Mouse (Mus musculus) spleen, embryonic (tissue): Measurements from ENCODE around the gene Zfp277.

Source experiments
- CTCF ChIA-PET: fragments of 350-600 bp; sonication (Branson Sonifier 250); formaldehyde crosslinking; loops from one replicate; lab custom pipeline; 2022; lab: Charles Lee

Zfp277 gene

GRCm38 (mm10) chr12:40445648-40446449 lies at the start of gene Zfp277, which contains the start of gene Dock4:
TSS of gene Zfp277 (minus strand) at chr12:40445902.
TSS of gene Dock4 (plus strand) at chr12:40445952.
- CTCF ChIA-PET, result no interaction called here

- CTCF ChIA-PET, result no interaction called here
Observed at GRCm38 (mm10) chr12:40486047-40486837, 40.5 kb upstream of the Zfp277 start.

GRCm38 (mm10) chr12:40485210-40485609 lies 39.5 kb upstream of the Zfp277 start:
- CTCF ChIA-PET, result no interaction called here

DNA sequence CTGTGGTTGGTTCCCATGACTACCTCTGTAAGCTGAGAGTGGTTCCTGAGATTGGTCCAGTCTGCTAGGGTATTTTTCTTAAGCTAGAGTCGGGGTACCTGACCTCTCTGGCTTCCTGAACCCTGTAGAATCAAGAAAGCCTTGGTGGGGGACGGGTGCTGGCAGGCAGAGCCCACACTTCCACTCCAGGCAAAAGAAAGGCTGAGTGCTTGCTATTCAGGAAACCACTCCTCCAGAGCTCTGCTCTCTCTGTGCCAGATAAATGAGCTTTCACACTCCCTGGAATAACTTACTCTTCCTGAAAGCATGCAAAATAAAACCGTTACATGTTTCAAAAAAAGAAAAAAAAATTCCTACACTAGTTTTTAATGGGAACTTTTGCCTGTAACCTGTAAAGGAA lies 38.5 kb upstream of the Zfp277 start:
- CTCF ChIA-PET, result no interaction called here

- CTCF ChIA-PET, result no interaction called here
Observed at GRCm38 (mm10) chr12:40477621-40478452, 32.1 kb upstream of the Zfp277 start.

DNA sequence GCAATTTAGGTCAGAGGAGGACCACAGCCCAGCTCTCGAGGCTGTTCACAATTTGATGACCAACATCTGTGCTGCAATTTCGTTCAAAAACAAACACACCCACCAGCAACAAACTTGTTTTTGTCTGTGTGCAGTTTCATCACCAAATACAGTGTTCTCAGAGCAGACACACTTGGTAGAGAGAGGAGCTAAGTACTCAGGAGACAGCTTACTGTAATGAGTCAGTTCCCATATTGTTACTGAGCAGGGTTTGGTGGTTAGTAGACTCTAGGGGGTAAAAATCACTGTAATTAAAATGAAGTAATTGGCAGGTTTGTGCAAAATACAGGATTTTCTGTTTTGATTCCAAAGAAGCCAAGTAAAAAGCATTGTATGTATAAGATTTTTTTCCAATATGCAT lies 28.0 kb upstream of the Zfp277 start:
- CTCF ChIA-PET, result no interaction called here

GRCm38 (mm10) chr12:40471649-40472399 lies 26.1 kb upstream of the Zfp277 start:
- CTCF ChIA-PET, result interaction anchor here (0.6 kb wide), 1 partner anchor 131 kb away, joined by 12 read pairs; no protein-coding TSS in a partner anchor

DNA sequence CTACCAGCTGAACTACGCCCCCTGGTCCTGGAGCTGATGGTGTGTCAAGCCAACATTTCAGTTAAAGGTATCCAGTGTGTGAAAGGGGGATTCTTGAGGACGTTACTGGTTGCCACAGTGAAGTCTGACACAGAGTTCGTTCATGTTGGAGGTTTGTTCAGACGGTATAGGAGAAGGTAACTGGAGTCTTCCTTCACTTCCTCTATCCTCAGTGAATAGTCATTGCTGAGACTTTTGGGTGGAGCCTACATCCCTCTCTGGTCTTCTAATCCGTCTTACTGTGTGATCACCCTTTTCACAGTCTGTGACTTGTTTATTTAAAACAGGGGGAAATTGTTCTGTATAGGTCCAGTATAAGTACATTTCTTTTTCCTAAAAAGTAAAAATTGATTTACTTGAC lies 23.3 kb upstream of the Zfp277 start:
- CTCF ChIA-PET, result no interaction called here

DNA sequence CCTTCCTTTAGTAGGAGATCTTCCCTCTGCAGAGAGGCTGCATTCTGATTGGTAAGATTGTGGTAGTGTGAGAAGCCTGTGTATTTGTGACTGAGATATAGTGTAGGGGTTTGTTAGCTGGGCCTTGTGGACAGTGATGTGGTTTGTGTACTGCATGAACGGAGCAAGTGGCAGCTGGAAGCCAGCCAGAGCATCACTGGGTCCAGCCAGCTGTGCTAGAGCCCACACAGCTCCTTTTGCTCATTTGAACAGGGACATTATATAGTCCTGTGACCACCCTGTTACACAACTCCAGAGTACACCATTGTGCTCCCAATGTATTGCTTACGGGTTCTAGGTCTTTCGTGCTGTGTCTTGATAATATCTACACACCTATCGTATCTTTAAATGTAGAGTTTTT lies 22.5 kb upstream of the Zfp277 start:
- CTCF ChIA-PET, result no interaction called here

GRCm38 (mm10) chr12:40464282-40464681 lies 18.6 kb upstream of the Zfp277 start:
- CTCF ChIA-PET, result no interaction called here

DNA sequence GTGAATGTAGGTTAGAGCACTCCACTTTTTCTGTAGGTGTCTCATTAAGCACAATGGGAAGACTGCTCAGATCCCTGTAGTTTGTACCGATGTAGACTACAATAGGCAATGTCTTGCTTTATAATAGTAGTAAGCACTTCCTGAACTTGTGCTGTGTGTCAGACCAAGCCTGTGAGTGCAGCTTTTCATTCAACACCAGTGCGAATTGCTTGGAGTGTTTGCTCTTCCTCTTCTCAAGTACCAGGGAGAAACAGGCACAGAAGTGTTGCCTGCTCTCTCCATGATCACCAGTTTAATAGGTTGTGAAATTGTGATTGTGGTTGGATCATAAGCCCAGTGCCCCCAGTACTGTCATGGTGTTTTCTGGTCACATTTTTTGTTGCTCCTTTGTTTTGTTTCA lies 18.1 kb upstream of the Zfp277 start:
- CTCF ChIA-PET, result no interaction called here

GRCm38 (mm10) chr12:40462693-40463235 lies 17.1 kb upstream of the Zfp277 start:
- CTCF ChIA-PET, result no interaction called here

GRCm38 (mm10) chr12:40459673-40460265 lies 14.1 kb upstream of the Zfp277 start:
- CTCF ChIA-PET, result no interaction called here

DNA sequence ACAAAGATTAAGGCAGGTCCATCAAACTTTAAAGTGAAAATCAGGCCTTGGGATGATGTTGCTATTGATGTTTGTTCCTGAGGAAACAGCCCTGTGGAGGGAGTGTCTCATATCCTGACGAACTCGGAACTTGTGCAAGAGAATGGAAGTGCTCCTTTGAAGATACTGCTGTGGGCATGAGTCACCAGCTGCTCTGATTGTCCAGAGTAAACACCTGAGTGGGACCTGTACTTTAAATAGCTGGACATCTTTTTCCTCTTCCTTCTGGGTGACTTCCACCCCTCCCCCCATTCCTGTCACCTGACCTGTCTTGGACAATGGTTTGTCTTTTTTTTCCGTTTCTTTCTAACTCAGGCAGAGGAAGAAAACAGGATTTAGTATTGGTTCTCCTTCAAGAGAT lies 13.3 kb upstream of the Zfp277 start:
- CTCF ChIA-PET, result interaction anchor here (0.7 kb wide), 1 partner anchor 209 kb away, joined by 5 read pairs; no protein-coding TSS in a partner anchor

DNA sequence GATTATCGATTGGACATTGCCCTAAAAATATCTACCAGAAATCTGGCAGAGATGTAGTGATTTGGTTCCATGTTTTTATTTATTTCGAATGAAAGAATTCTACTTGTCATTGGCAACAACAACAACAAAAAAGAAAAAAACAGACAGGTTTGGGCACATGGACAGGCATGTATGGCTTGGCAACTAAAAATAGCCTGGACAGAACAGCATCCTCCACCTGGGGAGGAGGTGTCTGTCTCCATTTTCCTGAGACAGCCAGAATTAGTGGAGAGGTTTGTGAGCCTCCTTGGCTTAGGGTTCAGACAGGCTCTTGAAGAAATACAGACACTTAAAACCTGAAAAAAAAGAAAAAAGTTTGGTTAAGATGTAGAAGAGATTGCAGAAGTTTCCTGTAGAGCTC lies 10.8 kb upstream of the Zfp277 start:
- CTCF ChIA-PET, result no interaction called here

DNA sequence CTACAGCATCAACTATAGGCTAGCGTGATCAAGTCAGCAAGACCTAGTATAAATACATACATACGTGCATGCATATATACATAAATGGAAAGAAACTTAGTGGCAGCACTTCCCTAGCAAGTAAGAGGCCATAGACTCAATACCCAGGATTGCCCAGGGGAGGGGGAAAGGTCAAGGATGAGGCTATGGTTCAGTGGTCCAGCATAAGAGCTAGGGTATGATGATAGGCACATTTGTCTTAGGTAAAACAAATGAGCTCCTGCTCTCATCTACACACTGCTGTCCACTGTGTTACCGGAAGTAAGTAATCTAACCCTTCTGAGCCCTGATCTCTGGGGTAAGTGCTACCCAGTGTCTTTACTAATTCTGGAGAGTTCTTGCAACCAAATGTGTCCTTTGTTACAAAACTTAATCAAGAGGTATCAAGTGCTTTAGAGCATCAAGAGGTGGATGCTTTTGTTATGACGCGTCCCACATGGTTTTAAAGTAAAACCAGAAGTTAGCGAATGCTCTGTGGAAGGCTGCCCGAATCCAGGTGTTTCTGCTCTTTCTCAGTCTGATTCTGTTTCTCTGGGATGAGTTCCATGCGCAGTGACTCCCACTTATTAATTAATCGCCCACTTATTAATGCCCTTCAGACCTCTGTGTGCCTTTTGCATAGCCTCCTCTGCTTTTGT lies 3.6 kb upstream of the Zfp277 start:
- CTCF ChIA-PET, result no interaction called here

DNA sequence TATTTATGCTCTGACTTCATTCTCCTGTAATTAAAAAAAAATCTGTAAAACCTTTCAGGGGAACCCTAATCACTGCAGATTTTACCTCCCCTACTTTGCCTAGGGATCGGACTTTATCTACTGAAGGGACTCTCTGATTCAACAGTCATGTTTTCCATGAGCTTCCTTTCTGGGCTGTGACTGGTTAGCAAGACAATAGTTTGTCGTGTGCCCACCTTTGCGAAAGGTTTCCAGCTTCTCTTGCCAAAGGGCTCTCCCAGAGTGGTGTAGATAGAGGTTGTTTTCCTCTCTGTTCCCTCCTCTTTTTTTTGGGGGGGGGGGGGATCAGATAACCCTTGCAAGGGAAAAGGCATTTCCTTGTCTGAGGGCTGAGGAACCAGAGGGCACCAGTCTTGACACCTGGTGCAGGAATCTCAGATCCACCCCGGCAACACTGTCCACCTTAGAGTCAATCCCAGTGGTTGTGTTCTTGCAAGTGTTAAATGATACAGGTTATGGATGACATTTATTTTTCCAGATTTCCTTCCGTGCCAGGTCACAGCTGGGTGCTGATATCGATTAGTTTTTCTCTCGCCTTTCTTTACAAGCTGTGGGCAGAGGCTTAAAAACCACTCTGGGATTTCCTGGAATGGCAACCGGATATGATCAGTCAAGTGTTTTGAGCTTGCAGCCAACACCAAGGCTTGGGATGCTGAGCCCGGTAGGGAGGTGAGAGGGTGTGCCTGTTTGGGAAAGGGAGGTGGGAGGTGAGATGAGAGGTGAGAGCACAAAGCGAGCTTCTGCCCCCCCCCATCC lies 2.1 kb upstream of the Zfp277 start:
- CTCF ChIA-PET, result interaction anchor here (0.6 kb wide), 1 partner anchor 9 kb away, joined by 3 read pairs; no protein-coding TSS in a partner anchor

DNA sequence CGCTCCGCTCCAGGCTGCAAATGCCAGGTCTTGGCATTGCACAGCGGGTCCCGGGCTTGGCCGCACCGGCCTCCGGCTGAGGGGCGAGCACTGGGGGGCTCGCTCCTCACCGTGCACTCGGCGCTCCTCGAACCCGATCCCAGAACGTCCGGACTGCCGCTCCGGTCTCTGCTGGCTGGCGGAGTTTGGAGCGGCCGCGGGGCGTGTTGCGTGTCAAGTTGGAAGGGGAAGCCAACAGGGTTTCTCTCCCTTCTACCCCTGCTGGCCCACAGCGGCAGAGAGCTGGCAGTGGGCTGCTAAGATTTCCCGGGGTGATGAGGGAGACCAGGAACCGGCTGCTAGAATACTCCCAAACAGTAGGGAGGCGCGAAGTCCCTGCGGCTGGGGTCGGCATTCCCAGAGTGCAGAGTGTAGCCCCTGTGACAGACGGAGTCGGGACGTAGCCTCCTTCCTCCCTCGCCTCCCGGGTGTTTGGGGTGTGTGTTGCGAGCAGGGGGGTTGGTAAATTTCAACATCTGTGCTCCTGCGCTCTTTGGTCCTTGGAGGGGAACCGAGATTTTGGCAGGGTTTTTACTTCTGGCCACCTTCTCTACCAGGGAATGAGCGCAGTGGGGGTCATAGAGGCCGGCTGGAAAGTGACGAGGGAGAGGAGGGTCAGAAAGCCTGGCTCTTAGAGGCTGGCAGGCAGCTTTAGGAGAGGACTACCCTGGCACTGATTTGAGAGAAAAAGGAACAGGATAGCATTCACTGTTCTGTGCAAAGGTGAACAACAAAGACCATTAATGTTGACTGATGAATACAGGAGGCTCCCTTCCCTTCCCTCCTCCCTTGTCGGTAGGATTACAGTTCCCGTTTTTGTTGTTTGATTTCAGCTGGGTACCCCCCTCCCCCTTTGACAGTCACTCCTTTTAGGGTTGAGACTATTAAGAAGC lies 1.0 kb upstream of the Zfp277 start:
- CTCF ChIA-PET, result no interaction called here
